Mouse (Mus musculus) thymus, adult 2 months (tissue): ENCODE measurements around the gene Sds. TPM values are rescaled to one million over a fixed set of nuclear protein-coding genes. Genes with fewer than 3 reads are reported as not detected.

ENCODE experiments used
- DNase-seq: peaks from one replicate; pipeline ENCODE4 v3.0.0; 2021
- H3K27ac ChIP-seq: fragments of 200-500 bp; 2 replicates; pipeline ENCODE4 v1.5.1; 2012; ENCODE audit warnings: low read length, control low read depth; ENCODE audit not compliant: control insufficient read depth, insufficient read depth
- H3K27me3 ChIP-seq: fragments of 200-500 bp; 2 replicates; pipeline ENCODE4 v1.6.1; 2012; ENCODE audit warnings: mild to moderate bottlenecking, low read length, moderate library complexity, mixed read lengths; ENCODE audit not compliant: control insufficient read depth, insufficient read depth
- H3K36me3 ChIP-seq: fragments of 200-500 bp; 2 replicates; pipeline ENCODE4 v1.6.1; 2012; ENCODE audit warnings: mild to moderate bottlenecking, low read length, moderate library complexity; ENCODE audit not compliant: control insufficient read depth, insufficient read depth
- H3K4me1 ChIP-seq: fragments of 200-500 bp; replicated peaks from 2 replicates; pipeline ENCODE4 v1.6.1; 2012; ENCODE audit warnings: low read length; ENCODE audit not compliant: control insufficient read depth, insufficient read depth
- H3K4me3 ChIP-seq: fragments of 200-500 bp; 2 replicates; pipeline ENCODE4 v1.5.1; 2012; ENCODE audit warnings: mild to moderate bottlenecking, low read length, control low read depth, moderate library complexity; ENCODE audit not compliant: control insufficient read depth, insufficient read depth
- CTCF ChIP-seq: fragments of 200-500 bp; IDR thresholded peaks from 2 replicates; pipeline ENCODE4 v1.5.1; 2012; ENCODE audit warnings: mild to moderate bottlenecking, control low read depth, low read length, moderate library complexity, borderline replicate concordance; ENCODE audit not compliant: control insufficient read depth, poor library complexity, insufficient read depth; ENCODE audit errors: extremely low read depth
- POLR2A ChIP-seq: fragments of 200-500 bp; IDR thresholded peaks from 2 replicates; pipeline ENCODE4 v1.6.1; 2012; ENCODE audit warnings: mild to moderate bottlenecking, low read length, control low read depth, moderate library complexity; ENCODE audit not compliant: control insufficient read depth, poor library complexity, insufficient read depth; ENCODE audit errors: extremely low read depth
- WGBS: fragments of 180-500 bp; shearing (Covaris S2); methylation state at CpG from one replicate; pipeline ENCODE4 v1.1.7; 2018; 5-methylcytosine and 5-hydroxymethylcytosine counted together
- polyA plus RNA-seq: library from polyadenylated mRNA; depleted of rRNA; stranded (reverse); fragments of >200 nt; gene quantifications from 2 replicates; pipeline ENCODE4 v1.2.3, GENCODE M21; 2012

The Sds gene
- polyA plus RNA-seq, 1 experiment = 0.75 TPM

DNA sequence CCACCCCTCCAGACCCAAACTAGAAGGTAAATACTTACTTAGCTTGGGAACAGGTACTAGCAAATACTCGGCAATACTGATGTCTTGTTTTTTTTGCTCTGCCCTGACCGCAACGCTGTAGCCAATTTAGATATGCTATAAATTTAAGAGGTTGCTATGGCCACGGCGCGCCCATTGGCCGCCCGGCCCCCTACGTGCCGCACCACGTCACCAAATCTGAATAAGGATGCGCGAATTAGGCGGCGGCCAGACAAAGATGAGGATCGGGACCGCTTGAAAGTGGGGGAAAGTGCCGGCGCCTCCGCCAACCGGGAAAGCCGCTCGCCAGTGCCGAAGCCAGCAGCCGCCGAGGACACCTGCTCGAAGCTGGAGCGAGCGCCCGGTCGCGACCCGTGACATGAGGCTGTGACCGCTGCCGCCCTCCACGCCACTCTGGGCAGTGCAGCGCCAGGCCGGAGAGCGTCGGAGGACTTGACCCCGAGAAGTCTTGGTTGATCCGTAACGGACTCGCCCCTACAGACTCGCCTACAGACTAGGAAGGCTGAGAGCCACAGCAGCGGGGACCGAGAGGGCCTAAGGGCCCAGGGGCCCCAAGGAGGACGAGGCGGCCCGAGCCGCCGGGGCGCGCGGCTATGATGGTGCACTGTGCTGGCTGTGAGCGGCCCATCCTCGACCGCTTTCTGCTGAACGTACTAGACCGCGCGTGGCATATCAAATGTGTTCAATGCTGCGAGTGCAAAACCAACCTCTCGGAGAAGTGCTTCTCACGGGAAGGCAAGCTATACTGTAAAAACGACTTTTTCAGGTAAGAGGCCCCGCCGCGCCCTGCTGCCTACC lies 44.5 kb upstream of the Sds start, which contains the start of gene Lhx5:
Gene Lhx5, plus strand, starts transcription at position 51 of the 837 bp plus-strand sequence.
- H3K4me1 ChIP-seq = no peaks in the 10 kb centered on the region
- H3K27me3 ChIP-seq = peaks cover 24% of the 10 kb centered on the region
- TF ChIP-seq POLR2A (no peak), CTCF (no peak)
- 6% methylated on average over 69 of the region's 69 CpGs for WGBS
- H3K27ac ChIP-seq = no peak within 1 kb of the TSS
- H3K4me3 ChIP-seq = no peak within 1 kb of the TSS
- no peaks in the 10 kb centered on the region for H3K36me3 ChIP-seq
- no peak for DNase-seq

DNA sequence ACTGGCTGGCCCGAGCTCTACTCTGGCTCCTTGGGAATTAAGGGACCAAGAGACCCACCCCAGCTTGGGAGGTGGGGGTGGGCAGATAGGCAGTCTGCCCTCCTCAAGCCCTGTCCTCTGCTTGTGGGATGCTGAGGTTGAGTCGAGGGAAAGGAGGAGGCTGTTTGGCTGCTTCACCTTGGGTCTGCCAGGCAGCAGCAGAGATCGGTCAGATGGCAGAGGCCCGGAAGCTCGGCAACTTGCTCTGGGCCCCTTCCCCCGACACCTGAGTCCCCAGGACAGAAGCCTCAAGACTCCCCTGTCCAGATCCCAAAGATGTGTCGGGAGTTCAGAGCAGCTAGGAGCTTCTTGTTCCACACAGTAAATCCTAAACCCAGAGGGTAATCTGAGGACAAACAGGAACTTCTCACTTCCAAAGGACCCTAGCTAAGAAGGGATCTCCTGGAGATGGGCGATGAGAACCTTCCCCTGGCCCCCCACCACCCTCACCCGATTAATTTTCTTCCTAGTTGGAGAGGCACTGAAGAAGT lies 43.8 kb upstream of the Sds start:
- TF ChIP-seq POLR2A (no peak), CTCF (no peak)
- peaks cover 26% of the 10 kb centered on the region for H3K27me3 ChIP-seq
- no peaks in the 10 kb centered on the region for H3K36me3 ChIP-seq
- 4% methylated on average over 9 of the region's 9 CpGs for WGBS
- no peak for DNase-seq
- H3K27ac ChIP-seq = no peak overlapping the region
- H3K4me1 ChIP-seq = no peaks in the 10 kb centered on the region
- no peak overlapping the region for H3K4me3 ChIP-seq

DNA sequence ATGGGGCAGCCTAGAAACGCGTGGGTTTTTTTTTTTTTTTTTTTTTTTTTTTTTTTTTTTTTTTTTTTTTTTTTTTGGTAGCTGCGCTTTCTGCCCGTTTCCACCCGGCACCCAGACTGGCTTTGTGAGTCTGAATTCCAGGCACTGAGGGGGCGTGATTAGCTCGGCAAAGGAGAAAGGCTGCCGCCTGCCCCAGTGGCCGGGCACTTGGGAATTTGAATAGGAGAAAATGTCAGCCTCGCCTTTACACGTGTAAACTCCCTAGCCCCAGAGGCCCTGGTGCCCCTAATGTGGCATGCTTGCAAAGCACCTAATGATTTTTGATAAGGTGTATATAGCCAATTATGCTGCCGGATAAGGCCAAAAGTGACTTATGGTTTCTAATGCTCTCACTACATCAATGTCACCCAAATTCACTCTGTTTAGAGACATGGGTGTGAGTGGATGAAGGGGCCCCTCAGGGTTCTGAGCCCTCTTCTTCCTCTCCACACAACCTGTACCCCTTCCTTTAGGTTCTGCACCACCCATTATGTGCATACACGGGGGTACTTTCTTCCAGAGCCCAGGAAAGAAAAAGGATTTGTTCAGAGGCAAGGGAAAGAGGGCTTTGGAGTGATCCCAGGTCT lies 43.1 kb upstream of the Sds start:
- Histone ChIP-seq H3K4me1 (no peaks in the 10 kb centered on the region), H3K27ac (no peak overlapping the region), H3K4me3 (no peak overlapping the region), H3K36me3 (no peaks in the 10 kb centered on the region), H3K27me3 (peaks cover 31% of the 10 kb centered on the region)
- WGBS = 10% methylated on average over 13 of the region's 13 CpGs
- no peak for DNase-seq
- no peak for TF ChIP-seq POLR2A

DNA sequence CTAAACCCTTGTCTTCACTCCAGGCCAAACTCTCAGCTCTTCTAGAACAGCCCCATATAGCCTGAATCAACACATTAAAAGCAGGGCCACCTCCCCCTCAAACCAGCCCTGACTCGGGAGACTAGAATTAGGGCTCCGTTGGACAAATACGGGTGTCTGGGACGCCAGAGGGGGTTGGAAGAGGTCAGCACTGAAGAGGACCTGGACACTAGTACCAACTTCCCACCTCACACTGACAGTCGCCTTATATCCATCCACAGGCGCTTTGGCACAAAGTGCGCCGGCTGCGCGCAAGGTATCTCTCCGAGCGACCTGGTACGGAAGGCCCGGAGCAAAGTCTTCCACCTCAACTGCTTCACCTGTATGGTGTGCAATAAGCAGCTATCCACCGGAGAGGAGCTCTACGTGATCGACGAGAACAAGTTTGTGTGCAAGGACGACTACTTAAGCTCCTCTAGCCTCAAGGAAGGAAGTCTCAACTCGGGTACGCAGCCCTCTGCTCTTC lies 42.0 kb upstream of the Sds start:
- Histone ChIP-seq H3K4me1 (no peaks in the 10 kb centered on the region), H3K36me3 (no peaks in the 10 kb centered on the region), H3K27ac (no peak overlapping the region), H3K4me3 (no peak overlapping the region), H3K27me3 (peaks cover 34% of the 10 kb centered on the region)
- no peak for TF ChIP-seq POLR2A
- no peak for DNase-seq
- 8% methylated on average over 21 of the region's 21 CpGs for WGBS

DNA sequence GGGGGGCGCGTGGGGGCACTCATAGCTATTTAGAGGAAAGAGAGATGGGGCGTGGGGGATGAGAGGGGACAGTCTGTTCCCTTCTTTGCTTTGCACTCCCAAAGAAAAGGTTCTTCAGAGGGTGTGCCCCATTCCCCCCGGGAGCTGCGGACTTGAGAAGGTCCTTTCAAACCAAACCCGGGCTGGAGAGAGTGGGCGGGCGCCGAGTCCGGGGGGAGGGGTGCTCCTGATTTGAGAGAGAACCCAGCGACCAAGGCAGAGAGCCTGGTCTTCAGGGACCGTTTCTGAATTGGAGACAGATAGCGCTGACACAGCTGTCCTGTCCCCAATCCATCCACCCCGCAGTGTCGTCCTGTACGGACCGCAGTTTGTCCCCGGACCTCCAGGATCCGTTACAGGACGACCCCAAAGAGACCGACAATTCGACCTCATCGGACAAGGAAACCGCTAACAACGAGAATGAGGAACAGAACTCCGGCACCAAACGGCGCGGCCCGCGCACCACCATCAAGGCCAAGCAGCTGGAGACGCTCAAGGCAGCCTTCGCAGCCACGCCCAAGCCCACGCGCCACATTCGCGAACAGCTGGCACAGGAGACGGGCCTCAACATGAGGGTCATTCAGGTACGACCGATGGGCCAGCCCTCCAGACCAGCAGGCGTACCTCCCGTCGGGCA lies 41.2 kb upstream of the Sds start:
- Histone ChIP-seq H3K4me3 (no peak overlapping the region), H3K27me3 (peaks cover 41% of the 10 kb centered on the region), H3K27ac (no peak overlapping the region), H3K36me3 (no peaks in the 10 kb centered on the region), H3K4me1 (no peaks in the 10 kb centered on the region)
- 3% methylated on average over 44 of the region's 44 CpGs for WGBS
- TF ChIP-seq POLR2A (no peak), CTCF (no peak)
- DNase-seq = no peak

DNA sequence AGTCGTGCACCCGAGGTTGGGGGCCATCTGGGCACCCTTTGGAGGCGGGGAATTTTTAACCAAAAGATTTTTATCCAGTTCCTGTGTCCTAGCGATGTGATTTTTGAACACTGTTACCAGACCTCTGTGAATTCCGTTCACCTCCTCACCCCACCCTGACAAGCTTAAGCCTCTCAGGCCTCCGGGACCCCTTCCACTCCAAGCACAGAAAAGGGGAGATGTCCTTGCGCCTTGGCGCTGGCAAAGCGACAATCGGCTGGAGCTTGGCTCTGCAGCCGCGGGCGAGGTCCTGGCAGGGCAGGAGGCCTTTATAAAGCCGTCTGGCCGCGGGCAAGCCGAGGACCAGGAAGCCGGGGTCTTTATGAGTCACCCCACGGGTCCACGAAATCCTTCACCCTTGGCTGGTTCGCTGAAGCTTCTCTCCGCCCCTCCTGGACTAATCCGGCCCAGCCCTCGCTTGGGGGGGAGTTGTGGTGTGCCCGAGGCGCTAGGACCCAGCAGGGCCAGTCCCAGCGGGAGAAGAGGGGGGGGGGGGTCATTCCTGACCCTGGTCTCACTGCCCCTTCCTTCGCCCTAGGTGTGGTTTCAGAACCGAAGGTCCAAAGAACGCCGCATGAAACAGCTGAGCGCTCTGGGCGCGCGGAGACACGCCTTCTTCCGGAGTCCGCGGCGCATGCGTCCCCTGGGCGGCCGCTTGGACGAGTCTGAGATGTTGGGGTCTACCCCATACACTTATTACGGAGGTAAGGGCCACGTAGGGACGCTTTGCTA lies 40.4 kb upstream of the Sds start:
- peaks cover 41% of the 10 kb centered on the region for H3K27me3 ChIP-seq
- TF ChIP-seq POLR2A (no peak), CTCF (no peak)
- H3K27ac ChIP-seq = no peak overlapping the region
- DNase-seq = no peak
- WGBS = 4% methylated on average over 47 of the region's 47 CpGs
- no peaks in the 10 kb centered on the region for H3K4me1 ChIP-seq
- H3K36me3 ChIP-seq = no peaks in the 10 kb centered on the region
- no peak overlapping the region for H3K4me3 ChIP-seq
